Mouse (Mus musculus) forebrain, embryonic 10.5 days (tissue): ENCODE results near the gene Chml. TPM values are rescaled to one million over a fixed set of nuclear protein-coding genes. Genes with fewer than 3 reads are reported as not detected.

Experiments
- DNase-seq: peaks from one replicate; pipeline ENCODE4 v3.0.0-alpha.2; 2017; ENCODE audit warnings: low spot score; ENCODE audit errors: extremely low spot score
- H3K27ac ChIP-seq: fragments of 300-500 bp; sonication (generic); 2 replicates; pipeline ENCODE4 v1.5.1; 2016; ENCODE audit warnings: mild to moderate bottlenecking
- H3K27me3 ChIP-seq: fragments of 300-500 bp; sonication (generic); 2 replicates; pipeline ENCODE4 v1.6.1; 2016; ENCODE audit warnings: mild to moderate bottlenecking; ENCODE audit not compliant: poor library complexity, severe bottlenecking
- H3K36me3 ChIP-seq: fragments of 300-500 bp; sonication (generic); replicated peaks from 2 replicates; pipeline ENCODE4 v1.6.1; 2016; ENCODE audit warnings: mild to moderate bottlenecking, moderate library complexity
- H3K4me1 ChIP-seq: fragments of 300-500 bp; sonication (generic); 2 replicates; pipeline ENCODE4 v1.6.1; 2016
- H3K4me3 ChIP-seq: fragments of 300-500 bp; sonication (generic); 2 replicates; pipeline ENCODE4 v1.5.1; 2016; ENCODE audit warnings: mild to moderate bottlenecking, moderate library complexity
- H3K9me3 ChIP-seq: fragments of 300-500 bp; sonication (generic); 2 replicates; pipeline ENCODE4 v1.6.1; 2016; ENCODE audit warnings: mild to moderate bottlenecking, moderate library complexity
- WGBS: fragments of 180-500 bp; shearing (Covaris S2); methylation state at CpG from one replicate; pipeline ENCODE4 v1.1.7; 2016; 5-methylcytosine and 5-hydroxymethylcytosine counted together
- polyA plus RNA-seq: library from polyadenylated mRNA; unstranded; fragments of >200 nt; fragmentation: Nextera tagmentation; extraction: Ambion mirVana; gene quantifications from 2 replicates; pipeline ENCODE4 v1.2.1, GENCODE M21; 2016

Chml gene
- 4.7 and 4.8 TPM in 2 replicates for polyA plus RNA-seq

- Histone ChIP-seq H3K4me1 (peaks cover 28% of the 10 kb centered on the region), H3K27ac (peak within 1 kb of the TSS; percentile 98), H3K27me3 (no peaks in the 10 kb centered on the region; the same call in 1 of the 2 replicates), H3K36me3 (peaks cover 12% of the 10 kb centered on the region), H3K9me3 (no peaks in the 10 kb centered on the region), H3K4me3 (peak within 1 kb of the TSS; percentile 82)
- WGBS, result under 1% methylated on average over 62 of the region's 73 CpGs
- DNase-seq, result peak; percentile 98
Measured at GRCm38 (mm10) chr1:175692246-175692996, at the start of gene Chml, which contains the start of gene Opn3. Gene Chml (minus strand): TSS chr1:175692901. Gene Opn3 (minus strand): TSS chr1:175692776.

- no peaks in the 10 kb centered on the region for H3K4me1 ChIP-seq
- no peak overlapping the region for H3K4me3 ChIP-seq
- no peak for DNase-seq
- H3K27me3 ChIP-seq, result no peaks in the 10 kb centered on the region
- no peaks in the 10 kb centered on the region for H3K36me3 ChIP-seq
- WGBS, result 62% methylated on average over 7 of the region's 7 CpGs
- H3K27ac ChIP-seq, result no peak overlapping the region
- H3K9me3 ChIP-seq, result no peaks in the 10 kb centered on the region
Measured at GRCm38 (mm10) chr1:175725771-175726170, 33.1 kb upstream of the Chml start.

- WGBS, result 92% methylated on average over 9 of the region's 9 CpGs
- no peaks in the 10 kb centered on the region for H3K36me3 ChIP-seq
- no peaks in the 10 kb centered on the region for H3K27me3 ChIP-seq
- no peak for DNase-seq
- H3K27ac ChIP-seq, result no peak overlapping the region
- no peak overlapping the region for H3K4me3 ChIP-seq
- no peaks in the 10 kb centered on the region for H3K9me3 ChIP-seq
- no peaks in the 10 kb centered on the region for H3K4me1 ChIP-seq
Measured at GRCm38 (mm10) chr1:175716832-175717231, 24.1 kb upstream of the Chml start.

- 83% methylated on average over 11 of the region's 11 CpGs for WGBS
- Histone ChIP-seq H3K27me3 (no peaks in the 10 kb centered on the region), H3K9me3 (no peaks in the 10 kb centered on the region), H3K27ac (no peak overlapping the region), H3K4me1 (no peaks in the 10 kb centered on the region), H3K4me3 (no peak overlapping the region), H3K36me3 (no peaks in the 10 kb centered on the region)
- no peak for DNase-seq
Measured at GRCm38 (mm10) chr1:175712338-175712909, 19.7 kb upstream of the Chml start.

GRCm38 (mm10) chr1:175708013-175708412 is 15.3 kb upstream of the Chml start:
- no peak for DNase-seq
- Histone ChIP-seq H3K9me3 (no peaks in the 10 kb centered on the region), H3K27me3 (no peaks in the 10 kb centered on the region), H3K4me3 (no peak overlapping the region), H3K27ac (no peak overlapping the region), H3K4me1 (no peaks in the 10 kb centered on the region), H3K36me3 (no peaks in the 10 kb centered on the region)

GRCm38 (mm10) chr1:175707599-175707998 is 14.9 kb upstream of the Chml start:
- WGBS, result 81% methylated on average over 5 of the region's 5 CpGs
- H3K4me1 ChIP-seq, result no peaks in the 10 kb centered on the region
- H3K4me3 ChIP-seq, result no peak overlapping the region
- DNase-seq, result no peak
- H3K27ac ChIP-seq, result no peak overlapping the region
- H3K27me3 ChIP-seq, result no peaks in the 10 kb centered on the region
- H3K9me3 ChIP-seq, result no peaks in the 10 kb centered on the region
- no peaks in the 10 kb centered on the region for H3K36me3 ChIP-seq

GRCm38 (mm10) chr1:175701145-175701544 is 8.4 kb upstream of the Chml start:
- H3K9me3 ChIP-seq, result no peaks in the 10 kb centered on the region
- H3K36me3 ChIP-seq, result no peaks in the 10 kb centered on the region
- H3K4me3 ChIP-seq, result no peak overlapping the region
- no peaks in the 10 kb centered on the region for H3K27me3 ChIP-seq
- no peak overlapping the region for H3K27ac ChIP-seq
- DNase-seq, result no peak
- no peaks in the 10 kb centered on the region for H3K4me1 ChIP-seq
- WGBS, result 83% methylated on average over 4 of the region's 4 CpGs

GRCm38 (mm10) chr1:175699796-175700195 is 7.1 kb upstream of the Chml start:
- Histone ChIP-seq H3K27me3 (no peaks in the 10 kb centered on the region), H3K9me3 (no peaks in the 10 kb centered on the region), H3K27ac (no peak overlapping the region), H3K36me3 (no peaks in the 10 kb centered on the region), H3K4me3 (no peak overlapping the region), H3K4me1 (no peaks in the 10 kb centered on the region)
- DNase-seq, result no peak
- WGBS, result 47% methylated on average over 4 of the region's 4 CpGs

GRCm38 (mm10) chr1:175699375-175699774 is 6.7 kb upstream of the Chml start:
- H3K27ac ChIP-seq, result no peak overlapping the region
- H3K36me3 ChIP-seq, result no peaks in the 10 kb centered on the region
- H3K27me3 ChIP-seq, result no peaks in the 10 kb centered on the region
- H3K4me3 ChIP-seq, result no peak overlapping the region
- 75% methylated on average over 3 of the region's 3 CpGs for WGBS
- DNase-seq, result no peak
- no peaks in the 10 kb centered on the region for H3K9me3 ChIP-seq
- H3K4me1 ChIP-seq, result no peaks in the 10 kb centered on the region

- no peak within 1 kb of the TSS for H3K27ac ChIP-seq
- H3K4me1 ChIP-seq, result peaks cover 3% of the 10 kb centered on the region; the same call in 1 of the 2 replicates
- no peaks in the 10 kb centered on the region for H3K9me3 ChIP-seq
- no peaks in the 10 kb centered on the region for H3K36me3 ChIP-seq
- H3K4me3 ChIP-seq, result no peak within 1 kb of the TSS
- no peaks in the 10 kb centered on the region; the same call in 1 of the 2 replicates for H3K27me3 ChIP-seq
- 75% methylated on average over 1 of the region's 1 CpGs for WGBS
- DNase-seq, result no peak
Measured at GRCm38 (mm10) chr1:175698293-175698692, 5.6 kb upstream of the Chml start, which contains the start of gene Wdr64. Gene Wdr64 (plus strand): TSS chr1:175698593.

GRCm38 (mm10) chr1:175693429-175693960 is 794 bp upstream of the Chml start:
- Histone ChIP-seq H3K27ac (peak overlapping the region; percentile 98; the same call in 1 of the 2 replicates), H3K4me1 (peaks cover 28% of the 10 kb centered on the region), H3K27me3 (no peaks in the 10 kb centered on the region; the same call in 1 of the 2 replicates), H3K4me3 (peak overlapping the region; percentile 82), H3K36me3 (peaks cover 1% of the 10 kb centered on the region; the same call in 1 of the 2 replicates), H3K9me3 (no peaks in the 10 kb centered on the region)
- WGBS, result 55% methylated on average over 12 of the region's 12 CpGs
- DNase-seq, result no peak

- H3K4me1 ChIP-seq, result peaks cover 28% of the 10 kb centered on the region
- no peak for DNase-seq
- no peaks in the 10 kb centered on the region for H3K9me3 ChIP-seq
- peak overlapping the region; percentile 82 for H3K4me3 ChIP-seq
- WGBS, result 2% methylated on average over 16 of the region's 17 CpGs
- H3K27ac ChIP-seq, result peak overlapping the region; percentile 98
- H3K36me3 ChIP-seq, result peaks cover 7% of the 10 kb centered on the region
- no peaks in the 10 kb centered on the region; the same call in 1 of the 2 replicates for H3K27me3 ChIP-seq
Measured at GRCm38 (mm10) chr1:175692997-175693361, 278 bp upstream of the Chml start.

- no peak for DNase-seq
- no peaks in the 10 kb centered on the region; the same call in 1 of the 2 replicates for H3K27me3 ChIP-seq
- H3K4me3 ChIP-seq, result peak overlapping the region; percentile 82
- peak overlapping the region; percentile 98 for H3K27ac ChIP-seq
- 1% methylated on average over 22 of the region's 22 CpGs for WGBS
- H3K36me3 ChIP-seq, result peaks cover 19% of the 10 kb centered on the region
- peaks cover 28% of the 10 kb centered on the region for H3K4me1 ChIP-seq
- H3K9me3 ChIP-seq, result no peaks in the 10 kb centered on the region
Measured at GRCm38 (mm10) chr1:175691686-175692245, 935 bp downstream of the Chml start.
